Mouse (Mus musculus) cerebellum, adult 11 months (tissue): ENCODE data around the gene Sdr16c6.

Experiments used
- DNase-seq: peaks from one replicate; pipeline ENCODE4 v3.0.0; 2022

Gene Sdr16c6

GRCm38 (mm10) chr4:4077372-4077771 lies at the start of gene Sdr16c6:
Gene Sdr16c6 (minus strand): TSS chr4:4077522.
- no peak for DNase-seq

- DNase-seq: no peak
These were observed 2.9 kb upstream of the Sdr16c6 start for GRCm38 (mm10) chr4:4080180-4080579.

GRCm38 (mm10) chr4:4079132-4079531 lies 1.8 kb upstream of the Sdr16c6 start:
- no peak for DNase-seq

GRCm38 (mm10) chr4:4076001-4076400 lies 1.3 kb downstream of the Sdr16c6 start:
- no peak for DNase-seq
